Mouse (Mus musculus): Measurements from ENCODE around the gene Mdh1.
"Not testable (repeated sequence)": the region's sequence is repeated elsewhere in the genome, so short reads cannot be mapped to it uniquely, and the experiment has no call there.

Gene Mdh1

GRCm38 (mm10) chr11:21545951-21546350, 26.2 kb downstream of the Mdh1 start:
- DNase-seq (ENCODE audit: low read depth, low spot score), result no peak

- DNase-seq (ENCODE audit: low read depth, low spot score), result peak; percentile 3
Measured at GRCm38 (mm10) chr11:21545021-21545420, 27.1 kb downstream of the Mdh1 start.

- no peak for DNase-seq (ENCODE audit: low read depth, low spot score)
Measured at GRCm38 (mm10) chr11:21542731-21543130, 29.4 kb downstream of the Mdh1 start.

DNA sequence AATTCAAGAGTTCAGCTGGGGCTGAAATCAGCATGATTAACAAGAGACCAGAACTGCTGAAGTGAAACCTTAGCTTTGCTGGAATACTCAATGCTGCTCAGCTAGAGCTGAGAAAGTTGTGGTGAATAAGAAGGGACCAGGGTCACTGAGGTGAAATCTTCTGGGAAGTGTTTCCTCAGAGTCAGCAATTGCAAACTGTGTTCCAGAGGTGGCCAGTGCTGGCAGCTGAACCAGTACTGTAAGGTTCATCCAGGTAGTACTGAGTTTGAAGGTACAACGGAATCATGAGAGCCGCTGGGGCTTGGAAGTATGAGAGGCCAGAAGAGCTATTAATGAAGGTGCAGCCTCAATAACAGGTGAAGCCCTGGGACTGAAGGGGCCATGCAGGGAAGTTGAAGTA, 31.5 kb downstream of the Mdh1 start:
- no peak for DNase-seq (ENCODE audit: low read depth, low spot score)

DNA sequence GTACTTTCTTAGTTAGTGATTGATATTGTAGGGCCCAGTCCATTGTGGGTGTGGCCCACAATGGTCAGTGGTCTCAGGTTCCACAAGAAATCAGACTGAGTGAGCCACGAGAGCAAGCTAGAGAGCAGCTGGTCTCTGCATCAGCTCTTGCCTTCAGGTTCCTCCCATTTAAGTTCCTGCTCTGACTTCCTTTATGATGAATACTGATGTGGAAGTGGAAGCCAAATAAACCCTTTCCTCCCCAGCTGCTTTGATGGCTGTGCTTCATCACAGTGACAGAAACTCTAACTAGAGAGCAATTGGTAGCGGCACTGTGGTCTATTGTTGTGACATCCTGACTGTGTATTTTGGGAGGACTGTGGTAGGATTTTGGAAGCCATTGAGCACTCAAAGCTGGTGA, 32.1 kb downstream of the Mdh1 start:
- no peak for DNase-seq (ENCODE audit: low read depth, low spot score)

DNA sequence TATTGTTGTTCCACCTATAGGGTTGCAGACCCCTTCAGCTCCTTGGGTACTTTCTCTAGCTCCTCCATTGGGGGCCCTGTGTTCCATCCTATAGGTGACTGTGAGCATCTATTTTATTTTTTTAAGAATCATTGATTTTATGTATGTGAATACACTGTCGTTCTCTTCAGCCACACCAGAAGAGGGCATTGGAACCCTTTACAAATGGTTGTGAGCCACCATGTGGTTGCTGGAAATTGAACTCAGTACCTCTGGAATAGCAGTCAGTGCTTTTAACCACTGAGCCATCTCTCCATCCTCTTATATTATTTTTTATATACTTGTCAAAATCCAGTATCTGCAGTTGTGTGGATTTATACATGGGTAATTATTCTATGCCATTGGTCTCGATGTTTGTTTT, 41.3 kb downstream of the Mdh1 start:
- DNase-seq (ENCODE audit: low read depth, low spot score), result not testable (repeated sequence)

- no peak for DNase-seq (ENCODE audit: low read depth, low spot score)
Measured at GRCm38 (mm10) chr11:21528676-21529394, 43.3 kb downstream of the Mdh1 start.

GRCm38 (mm10) chr11:21517726-21518125, 54.4 kb downstream of the Mdh1 start:
- DNase-seq (ENCODE audit: low read depth, low spot score), result no peak

- DNase-seq (ENCODE audit: low read depth, low spot score), result not testable (repeated sequence)
Measured at GRCm38 (mm10) chr11:21516396-21516795, 55.8 kb downstream of the Mdh1 start.

DNA sequence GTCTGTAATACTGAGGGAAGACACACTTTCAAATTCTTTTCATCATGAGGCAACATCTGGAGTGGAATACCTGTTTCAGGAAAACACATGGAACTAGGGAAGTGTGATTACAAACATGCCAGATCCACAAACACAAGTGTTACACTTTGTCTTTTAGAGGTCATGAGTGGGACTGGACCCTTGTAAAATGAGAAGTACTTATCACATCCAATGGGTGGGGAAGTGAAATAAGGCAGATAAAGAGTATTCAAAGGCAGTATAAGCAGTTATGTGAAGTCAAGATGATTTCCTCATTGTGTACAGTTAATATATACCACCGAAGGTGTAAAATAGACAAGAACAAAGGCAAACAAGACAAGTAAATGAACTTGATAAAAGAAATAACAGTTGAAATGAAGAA, 61.6 kb downstream of the Mdh1 start:
- DNase-seq (ENCODE audit: low read depth, low spot score), result not testable (repeated sequence)

- not testable (repeated sequence) for DNase-seq (ENCODE audit: low read depth, low spot score)
Measured at GRCm38 (mm10) chr11:21508713-21509112, 63.5 kb downstream of the Mdh1 start.

DNA sequence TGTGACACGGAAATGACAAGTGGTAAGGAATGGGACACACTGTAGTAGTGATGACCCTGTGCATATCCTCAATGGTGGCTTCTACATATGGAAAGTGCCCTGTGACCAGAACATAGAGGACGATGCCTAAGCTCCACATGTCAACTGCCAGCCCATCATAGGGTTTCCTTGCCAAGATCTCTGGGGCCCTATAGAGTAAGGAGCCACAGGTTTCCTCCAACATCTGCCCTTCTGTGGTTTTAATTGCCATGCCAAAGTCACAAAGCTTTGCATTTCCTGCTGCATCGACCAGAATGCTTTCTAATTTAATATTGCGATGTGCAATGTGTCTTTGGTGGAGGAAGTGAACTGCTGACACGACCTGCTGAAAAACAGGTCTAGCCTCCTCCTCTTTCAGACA, 65.1 kb downstream of the Mdh1 start:
- not testable (repeated sequence) for DNase-seq (ENCODE audit: low read depth, low spot score)

Measured in forelimb bud, embryonic 11.5 days (tissue).